Mouse (Mus musculus) mesoderm, embryonic 11.5 days (tissue): ENCODE results near the gene Ciita.

Experiments used
- DNase-seq: peaks from one replicate; pipeline ENCODE4 v3.0.0-alpha.2; 2012; ENCODE audit warnings: low read depth, low spot score

Gene Ciita

GRCm38 (mm10) chr16:10471950-10472349 is 7.9 kb upstream of the Ciita start:
- DNase-seq, result no peak

- DNase-seq, result no peak
Measured at GRCm38 (mm10) chr16:10474956-10475355, 4.9 kb upstream of the Ciita start.

- DNase-seq, result no peak
Measured at GRCm38 (mm10) chr16:10475919-10476318, 3.9 kb upstream of the Ciita start.

- DNase-seq, result no peak
Measured at GRCm38 (mm10) chr16:10482343-10482742, 2.5 kb downstream of the Ciita start.

GRCm38 (mm10) chr16:10486993-10487392 is 7.1 kb downstream of the Ciita start:
- DNase-seq, result no peak

GRCm38 (mm10) chr16:10487895-10488493 is 8.1 kb downstream of the Ciita start:
- DNase-seq, result no peak

GRCm38 (mm10) chr16:10488769-10489481 is 9.1 kb downstream of the Ciita start:
- no peak for DNase-seq

GRCm38 (mm10) chr16:10489483-10489882 is 9.6 kb downstream of the Ciita start:
- no peak for DNase-seq

GRCm38 (mm10) chr16:10489904-10490457 is 10.1 kb downstream of the Ciita start:
- no peak for DNase-seq

- no peak for DNase-seq
Measured at GRCm38 (mm10) chr16:10490503-10491150, 10.8 kb downstream of the Ciita start.

GRCm38 (mm10) chr16:10491716-10492115 is 11.9 kb downstream of the Ciita start:
- no peak for DNase-seq

GRCm38 (mm10) chr16:10492587-10492986 is 12.7 kb downstream of the Ciita start:
- no peak for DNase-seq

GRCm38 (mm10) chr16:10495824-10496298 is 16.0 kb downstream of the Ciita start:
- no peak for DNase-seq

GRCm38 (mm10) chr16:10498096-10498602 is 18.3 kb downstream of the Ciita start:
- DNase-seq, result no peak

GRCm38 (mm10) chr16:10499122-10499521 is 19.3 kb downstream of the Ciita start:
- no peak for DNase-seq

- DNase-seq, result peak; percentile 86
Measured at GRCm38 (mm10) chr16:10501865-10502264, 22.0 kb downstream of the Ciita start.

GRCm38 (mm10) chr16:10503058-10503457 is 23.2 kb downstream of the Ciita start:
- DNase-seq, result no peak

- DNase-seq, result no peak
Measured at GRCm38 (mm10) chr16:10507445-10507844, 27.6 kb downstream of the Ciita start.

GRCm38 (mm10) chr16:10508691-10509090 is 28.8 kb downstream of the Ciita start:
- no peak for DNase-seq

GRCm38 (mm10) chr16:10510477-10511133 is 30.7 kb downstream of the Ciita start:
- DNase-seq, result no peak

- DNase-seq, result no peak
Measured at GRCm38 (mm10) chr16:10511134-10511520, 31.3 kb downstream of the Ciita start.
